Mouse (Mus musculus): ENCODE results near the gene Aspa.

- TF ChIP-seq CTCF (IDR thresholded peaks at IDR 0.05; ENCODE audit: control insufficient read depth, insufficient read depth, insufficient replicate concordance, low read depth, low read length) (no peak), POLR2A (IDR thresholded peaks at IDR 0.05; ENCODE audit: control insufficient read depth, low read depth, low read length) (no peak)
These were observed 26.3 kb downstream of the Aspa start for GRCm38 (mm10) chr11:73303123-73303522.

Measured in testis, adult 2 months (tissue).